Mouse (Mus musculus): ENCODE data around the gene Prkd1. TPM values are rescaled to one million over a fixed set of nuclear protein-coding genes. Genes with fewer than 3 reads are reported as not detected.

Prkd1 gene
- polyA plus RNA-seq, 1 experiment = 2.2 TPM

DNA sequence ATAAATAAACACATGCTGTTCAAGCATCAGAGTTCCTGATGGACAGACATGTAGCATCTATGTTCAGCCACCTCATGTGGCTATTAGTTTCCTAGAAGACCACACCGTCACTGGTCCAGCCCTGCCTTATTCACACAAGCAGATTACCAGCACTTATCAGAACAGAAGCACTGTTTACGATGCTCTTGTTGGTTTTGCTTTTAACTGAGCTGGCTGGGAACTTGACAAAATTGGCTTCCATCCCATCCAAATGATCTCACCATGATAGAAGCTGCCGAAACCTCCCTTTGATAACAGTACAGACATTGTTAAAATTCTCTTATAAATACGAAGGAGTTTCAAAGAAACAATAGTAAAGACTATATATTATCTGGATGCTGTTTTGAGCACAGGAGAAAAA lies 24.7 kb downstream of the Prkd1 start:
- Histone ChIP-seq H3K4me1 (ENCODE audit: control insufficient read depth, insufficient read depth, low read length) (no peaks in the 10 kb centered on the region), H3K27ac (ENCODE audit: control insufficient read depth, insufficient read depth, low read depth, low read length) (no peak overlapping the region), H3K4me3 (ENCODE audit: control insufficient read depth, low read depth, low read length) (no peak overlapping the region), H3K36me3 (ENCODE audit: control insufficient read depth, insufficient read depth, low read length) (no peaks in the 10 kb centered on the region), H3K27me3 (ENCODE audit: control insufficient read depth, insufficient read depth, low read length) (no peaks in the 10 kb centered on the region)
- TF ChIP-seq CTCF (IDR thresholded peaks at IDR 0.05; ENCODE audit: control insufficient read depth, insufficient read depth, insufficient replicate concordance, low read depth, low read length) (no peak), POLR2A (IDR thresholded peaks at IDR 0.05; ENCODE audit: control insufficient read depth, low read depth, low read length) (no peak)

DNA sequence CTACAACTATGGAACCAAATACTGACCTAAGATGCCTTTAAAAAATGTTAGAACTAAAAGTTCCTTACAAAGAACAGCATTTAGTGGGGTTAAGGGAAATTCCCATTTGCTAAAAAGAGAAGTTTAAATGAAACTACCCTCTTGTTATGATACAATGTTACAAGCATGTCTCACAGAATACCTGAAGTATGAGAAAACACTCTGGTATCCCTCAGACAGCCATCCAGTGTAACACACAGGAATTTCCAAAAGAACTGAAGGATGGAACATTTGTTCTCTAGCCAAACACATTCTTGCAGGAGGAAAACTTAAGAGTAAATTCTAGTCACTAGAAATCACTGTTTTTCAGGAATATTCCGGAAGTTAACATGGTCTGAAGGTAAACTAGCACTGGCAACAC lies 33.0 kb downstream of the Prkd1 start:
- TF ChIP-seq CTCF (IDR thresholded peaks at IDR 0.05; ENCODE audit: control insufficient read depth, insufficient read depth, insufficient replicate concordance, low read depth, low read length) (no peak), POLR2A (IDR thresholded peaks at IDR 0.05; ENCODE audit: control insufficient read depth, low read depth, low read length) (no peak)
- Histone ChIP-seq H3K27me3 (ENCODE audit: control insufficient read depth, insufficient read depth, low read length) (no peaks in the 10 kb centered on the region), H3K36me3 (ENCODE audit: control insufficient read depth, insufficient read depth, low read length) (no peaks in the 10 kb centered on the region), H3K4me1 (ENCODE audit: control insufficient read depth, insufficient read depth, low read length) (no peaks in the 10 kb centered on the region), H3K4me3 (ENCODE audit: control insufficient read depth, low read depth, low read length) (no peak overlapping the region), H3K27ac (ENCODE audit: control insufficient read depth, insufficient read depth, low read depth, low read length) (no peak overlapping the region)

DNA sequence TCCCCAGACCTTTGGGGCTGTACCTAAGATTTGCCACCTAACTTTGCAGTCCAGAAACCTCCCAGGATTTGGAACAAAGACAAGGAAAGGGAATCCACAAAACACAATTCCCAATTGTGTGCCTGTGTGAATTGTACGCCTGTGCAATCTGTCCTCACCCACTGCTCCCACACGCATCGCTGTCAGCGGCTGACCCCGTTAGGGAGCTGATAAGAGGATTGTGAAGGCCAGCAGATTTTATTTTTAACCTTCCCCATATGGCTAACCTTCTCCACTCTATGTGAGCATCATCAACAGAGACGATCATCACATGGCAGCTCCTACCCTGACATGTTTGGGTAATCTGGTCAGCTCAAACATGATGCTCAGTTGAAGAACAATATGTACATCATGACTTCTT lies 34.6 kb downstream of the Prkd1 start:
- Histone ChIP-seq H3K4me3 (ENCODE audit: control insufficient read depth, low read depth, low read length) (no peak overlapping the region), H3K27me3 (ENCODE audit: control insufficient read depth, insufficient read depth, low read length) (no peaks in the 10 kb centered on the region), H3K4me1 (ENCODE audit: control insufficient read depth, insufficient read depth, low read length) (no peaks in the 10 kb centered on the region), H3K27ac (ENCODE audit: control insufficient read depth, insufficient read depth, low read depth, low read length) (no peak overlapping the region), H3K36me3 (ENCODE audit: control insufficient read depth, insufficient read depth, low read length) (no peaks in the 10 kb centered on the region)
- TF ChIP-seq CTCF (IDR thresholded peaks at IDR 0.05; ENCODE audit: control insufficient read depth, insufficient read depth, insufficient replicate concordance, low read depth, low read length) = no peak
- TF ChIP-seq POLR2A (IDR thresholded peaks at IDR 0.05; ENCODE audit: control insufficient read depth, low read depth, low read length) = no peak

DNA sequence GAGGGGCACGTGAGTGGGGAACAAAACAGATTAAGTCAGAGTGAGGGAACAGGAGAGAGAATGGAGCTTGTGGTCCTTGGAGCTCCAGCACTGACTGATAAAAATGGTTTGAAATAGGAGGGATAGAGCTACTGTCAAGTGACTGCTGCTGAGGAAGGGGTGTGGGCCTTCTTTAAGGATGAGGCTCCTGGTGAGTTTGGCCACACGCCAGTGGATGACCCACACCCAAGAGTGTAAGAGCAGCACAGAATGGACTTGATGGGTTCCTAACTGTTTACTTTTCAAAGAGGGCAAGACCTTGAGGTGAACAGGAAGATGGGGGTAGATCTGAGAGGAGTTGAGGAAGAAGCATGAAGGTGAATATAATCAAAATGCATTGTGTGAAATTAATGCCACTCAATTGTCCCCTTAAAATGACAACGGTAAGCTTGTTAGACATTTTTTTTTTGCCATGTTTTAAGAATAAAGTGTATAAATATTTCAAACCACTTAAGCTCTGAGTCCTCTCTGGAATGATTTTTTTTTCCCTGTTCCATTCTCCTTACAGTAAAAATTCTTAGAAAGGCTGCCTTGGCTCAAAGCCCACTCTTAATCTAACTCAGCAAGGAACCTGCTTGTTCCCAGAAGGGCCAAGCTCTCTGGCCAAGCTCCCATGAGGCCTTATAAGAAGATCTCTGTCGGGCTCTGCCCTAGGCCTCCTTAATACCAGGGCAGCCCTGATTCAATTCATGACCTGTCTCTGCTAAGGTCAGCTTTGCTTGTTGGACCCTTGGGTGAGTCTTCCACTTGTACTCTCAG lies 42.0 kb downstream of the Prkd1 start:
- H3K4me3 ChIP-seq (ENCODE audit: control insufficient read depth, low read depth, low read length) = no peak overlapping the region
- H3K36me3 ChIP-seq (ENCODE audit: control insufficient read depth, insufficient read depth, low read length) = no peaks in the 10 kb centered on the region
- no peaks in the 10 kb centered on the region for H3K4me1 ChIP-seq (ENCODE audit: control insufficient read depth, insufficient read depth, low read length)
- H3K27ac ChIP-seq (ENCODE audit: control insufficient read depth, insufficient read depth, low read depth, low read length) = no peak overlapping the region
- TF ChIP-seq CTCF (IDR thresholded peaks at IDR 0.05; ENCODE audit: control insufficient read depth, insufficient read depth, insufficient replicate concordance, low read depth, low read length) = no peak
- TF ChIP-seq POLR2A (IDR thresholded peaks at IDR 0.05; ENCODE audit: control insufficient read depth, low read depth, low read length) = no peak
- H3K27me3 ChIP-seq (ENCODE audit: control insufficient read depth, insufficient read depth, low read length) = no peaks in the 10 kb centered on the region

DNA sequence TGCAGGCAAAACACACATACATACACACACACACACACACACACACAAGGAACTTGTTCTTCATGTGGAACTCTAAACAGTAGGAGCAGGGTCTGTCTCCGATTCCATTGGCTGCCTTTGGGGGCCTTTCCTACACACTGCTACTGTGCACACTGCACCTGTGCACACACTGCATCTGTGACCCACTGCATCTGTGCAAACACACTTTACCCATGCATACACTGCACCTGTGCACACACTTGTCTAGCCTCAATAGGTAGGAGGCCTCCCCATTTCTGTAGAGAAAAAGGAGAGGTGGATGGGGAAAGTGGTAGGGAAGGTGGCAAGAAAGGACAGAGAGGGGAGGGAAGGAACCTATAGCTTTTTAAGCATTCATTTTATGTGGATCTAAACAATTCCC lies 49.5 kb downstream of the Prkd1 start:
- H3K4me3 ChIP-seq (ENCODE audit: control insufficient read depth, low read depth, low read length) = no peak overlapping the region
- H3K4me1 ChIP-seq (ENCODE audit: control insufficient read depth, insufficient read depth, low read length) = no peaks in the 10 kb centered on the region
- no peaks in the 10 kb centered on the region for H3K27me3 ChIP-seq (ENCODE audit: control insufficient read depth, insufficient read depth, low read length)
- no peaks in the 10 kb centered on the region for H3K36me3 ChIP-seq (ENCODE audit: control insufficient read depth, insufficient read depth, low read length)
- H3K27ac ChIP-seq (ENCODE audit: control insufficient read depth, insufficient read depth, low read depth, low read length) = no peak overlapping the region
- no peak for TF ChIP-seq POLR2A (IDR thresholded peaks at IDR 0.05; ENCODE audit: control insufficient read depth, low read depth, low read length)
- no peak for TF ChIP-seq CTCF (IDR thresholded peaks at IDR 0.05; ENCODE audit: control insufficient read depth, insufficient read depth, insufficient replicate concordance, low read depth, low read length)

DNA sequence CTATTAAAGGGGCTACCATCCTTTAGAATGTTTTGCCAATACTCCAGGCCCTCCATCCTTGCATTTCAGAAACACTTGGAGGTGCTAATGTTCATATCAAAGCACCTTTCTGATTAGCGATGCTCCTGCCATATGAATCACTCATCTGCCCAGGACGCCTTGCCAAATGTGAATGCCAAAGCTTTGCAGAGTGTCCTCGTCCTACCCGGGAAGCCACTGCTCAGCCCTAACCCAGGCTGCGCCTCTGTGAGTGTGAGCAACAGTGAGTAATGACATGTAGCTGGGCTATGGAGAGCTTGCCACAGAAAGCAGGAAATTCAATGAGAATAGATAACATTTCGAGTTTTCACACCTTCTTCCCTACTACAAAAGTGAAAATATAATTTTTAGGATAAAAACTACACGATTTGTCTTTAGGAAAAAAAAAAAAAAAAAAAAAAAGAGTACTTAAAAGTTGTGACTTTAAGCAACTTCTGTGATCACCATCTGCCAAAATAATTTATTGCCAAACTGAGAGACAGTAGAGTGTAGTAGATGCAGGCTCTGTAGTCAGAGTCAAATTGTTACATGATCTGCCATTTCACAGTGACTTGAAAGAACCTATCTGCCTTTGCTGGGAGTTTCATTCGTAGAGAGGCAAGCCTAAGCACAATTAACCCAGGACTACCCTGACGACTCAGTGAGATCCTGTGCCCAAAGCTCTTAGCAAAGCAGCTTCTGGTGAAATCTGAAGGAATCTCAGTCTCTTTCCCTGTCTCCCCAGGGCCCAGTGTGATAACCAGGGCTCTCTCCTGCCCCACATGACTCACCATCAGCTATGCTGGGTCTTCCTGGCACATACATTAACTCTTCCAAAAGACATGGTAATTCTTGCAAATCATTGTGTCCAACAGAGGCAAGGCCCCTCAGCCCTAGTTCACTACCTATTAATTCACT lies 50.6 kb downstream of the Prkd1 start:
- Histone ChIP-seq H3K27ac (ENCODE audit: control insufficient read depth, insufficient read depth, low read depth, low read length) (no peak overlapping the region), H3K27me3 (ENCODE audit: control insufficient read depth, insufficient read depth, low read length) (no peaks in the 10 kb centered on the region), H3K4me3 (ENCODE audit: control insufficient read depth, low read depth, low read length) (no peak overlapping the region), H3K4me1 (ENCODE audit: control insufficient read depth, insufficient read depth, low read length) (no peaks in the 10 kb centered on the region), H3K36me3 (ENCODE audit: control insufficient read depth, insufficient read depth, low read length) (no peaks in the 10 kb centered on the region)
- TF ChIP-seq CTCF (IDR thresholded peaks at IDR 0.05; ENCODE audit: control insufficient read depth, insufficient read depth, insufficient replicate concordance, low read depth, low read length) (no peak), POLR2A (IDR thresholded peaks at IDR 0.05; ENCODE audit: control insufficient read depth, low read depth, low read length) (no peak)

DNA sequence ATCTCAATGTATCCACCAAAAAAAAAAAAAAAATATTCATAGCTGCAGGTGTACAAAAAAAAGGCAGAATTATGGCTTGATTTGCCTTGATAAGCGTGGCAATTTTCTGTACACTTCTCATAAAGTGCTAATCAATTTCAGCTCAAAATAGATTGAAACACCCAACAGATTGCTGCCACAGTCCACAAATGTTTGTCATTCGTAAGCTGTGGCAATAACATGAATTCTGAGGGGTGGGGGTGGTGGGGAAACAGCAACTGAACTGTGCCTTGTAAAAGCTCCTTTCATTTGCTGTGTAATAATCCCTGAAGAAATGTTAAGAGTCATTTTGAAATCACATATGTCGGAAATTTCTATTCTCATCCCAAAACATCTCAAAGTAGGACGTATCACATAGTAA lies 51.4 kb downstream of the Prkd1 start:
- no peaks in the 10 kb centered on the region for H3K36me3 ChIP-seq (ENCODE audit: control insufficient read depth, insufficient read depth, low read length)
- no peak overlapping the region for H3K4me3 ChIP-seq (ENCODE audit: control insufficient read depth, low read depth, low read length)
- no peak overlapping the region for H3K27ac ChIP-seq (ENCODE audit: control insufficient read depth, insufficient read depth, low read depth, low read length)
- H3K27me3 ChIP-seq (ENCODE audit: control insufficient read depth, insufficient read depth, low read length) = no peaks in the 10 kb centered on the region
- TF ChIP-seq CTCF (IDR thresholded peaks at IDR 0.05; ENCODE audit: control insufficient read depth, insufficient read depth, insufficient replicate concordance, low read depth, low read length) (no peak), POLR2A (IDR thresholded peaks at IDR 0.05; ENCODE audit: control insufficient read depth, low read depth, low read length) (no peak)
- no peaks in the 10 kb centered on the region for H3K4me1 ChIP-seq (ENCODE audit: control insufficient read depth, insufficient read depth, low read length)
